Mouse (Mus musculus) neural tube, embryonic 14.5 days (tissue): Measurements from ENCODE around the gene 4921524J17Rik. TPM values are rescaled to one million over a fixed set of nuclear protein-coding genes. Genes with fewer than 3 reads are reported as not detected.

Source experiments
- ATAC-seq: fragments of 200-750 bp; cut with Nextera tagmentation; 2 replicates; pipeline ENCODE4 v1.8.0; 2017; ENCODE audit warnings: low read depth, mild to moderate bottlenecking, moderate TSS enrichment, moderate library complexity
- H3K27ac ChIP-seq: fragments of 300-500 bp; sonication (generic); 2 replicates; pipeline ENCODE4 v1.5.1; 2014; ENCODE audit warnings: low read depth, mild to moderate bottlenecking, control low read depth, low read length, moderate library complexity, mixed read lengths
- H3K27me3 ChIP-seq: fragments of 300-500 bp; sonication (generic); 2 replicates; pipeline ENCODE4 v1.6.1; 2014; ENCODE audit warnings: low read length; ENCODE audit not compliant: control insufficient read depth, insufficient read depth
- H3K36me3 ChIP-seq: fragments of 300-500 bp; sonication (generic); 2 replicates; pipeline ENCODE4 v1.6.1; 2014; ENCODE audit warnings: low read length, mixed read lengths; ENCODE audit not compliant: control insufficient read depth, insufficient read depth
- H3K4me1 ChIP-seq: fragments of 300-500 bp; sonication (generic); 2 replicates; pipeline ENCODE4 v1.6.1; 2014; ENCODE audit warnings: low read length; ENCODE audit not compliant: control insufficient read depth, insufficient read depth
- H3K4me2 ChIP-seq: fragments of 300-500 bp; sonication (generic); 2 replicates; pipeline ENCODE4 v1.6.1; 2014; ENCODE audit warnings: mild to moderate bottlenecking, low read depth, low read length, control low read depth
- H3K4me3 ChIP-seq: fragments of 300-500 bp; sonication (generic); 2 replicates; pipeline ENCODE4 v1.5.1; 2014; ENCODE audit warnings: low read depth, low read length, control low read depth, mixed read lengths
- H3K9ac ChIP-seq: fragments of 300-500 bp; sonication (generic); replicated peaks from 2 replicates; pipeline ENCODE4 v1.6.1; 2014; ENCODE audit warnings: low read depth, mild to moderate bottlenecking, control low read depth, low read length, mixed read lengths
- H3K9me3 ChIP-seq: fragments of 300-500 bp; sonication (generic); 2 replicates; pipeline ENCODE4 v1.6.1; 2016; ENCODE audit warnings: low read length; ENCODE audit not compliant: control insufficient read depth
- whole genome bisulfite sequencing: fragments of 180-500 bp; shearing (Covaris S2); extraction: QIAGEN DNeasy Blood & Tissue Kit; methylation state at CpG from one replicate; pipeline ENCODE4 v1.1.7; 2014; 5-methylcytosine and 5-hydroxymethylcytosine counted together
- polyA plus RNA-seq: library from polyadenylated mRNA; unstranded; fragments of >200 nt; fragmentation: Nextera tagmentation; extraction: Ambion mirVana; gene quantifications from 2 replicates; pipeline ENCODE4 v1.2.1, GENCODE M21; 2014

4921524J17Rik gene
- polyA plus RNA-seq, 1 experiment from 2014 or later: 35.9 TPM

GRCm38 (mm10) chr8:85362211-85362610 lies 70.4 kb downstream of the 4921524J17Rik start:
- H3K4me2 ChIP-seq: no peak overlapping the region
- H3K36me3 ChIP-seq: no peaks in the 10 kb centered on the region
- no peaks in the 10 kb centered on the region for H3K9me3 ChIP-seq
- no peak overlapping the region for H3K27ac ChIP-seq
- no peak overlapping the region for H3K4me3 ChIP-seq
- WGBS: 76% methylated on average over 4 of the region's 4 CpGs
- no peaks in the 10 kb centered on the region for H3K27me3 ChIP-seq
- no peak overlapping the region for H3K9ac ChIP-seq
- no peak for ATAC-seq
- H3K4me1 ChIP-seq: no peaks in the 10 kb centered on the region

Other genes with a start within 250 kb of the 4921524J17Rik start
- gene Olfr371, start 206.8 kb downstream of the 4921524J17Rik start, polyA plus RNA-seq: not detected in 2 replicates
- 76.4 and 78.8 TPM in 2 replicates for gene Orc6, start 133.2 kb downstream of the 4921524J17Rik start, polyA plus RNA-seq
- gene Vps35, start 133.0 kb downstream of the 4921524J17Rik start, polyA plus RNA-seq: 183 and 196 TPM in 2 replicates
- gene Mylk3, start 46.5 kb downstream of the 4921524J17Rik start, polyA plus RNA-seq: 0.27 and 0.37 TPM in 2 replicates
- 65.2 and 67.7 TPM in 2 replicates for gene Gpt2, start 59.7 kb upstream of the 4921524J17Rik start, polyA plus RNA-seq
- gene Dnaja2, start 122.5 kb upstream of the 4921524J17Rik start, polyA plus RNA-seq: 167 and 200 TPM in 2 replicates